Mouse (Mus musculus): ENCODE data around the gene Zranb1.
A peak's percentile ranks its signal among the peaks of the same experiment; 100 is the strongest.

Gene Zranb1

DNA sequence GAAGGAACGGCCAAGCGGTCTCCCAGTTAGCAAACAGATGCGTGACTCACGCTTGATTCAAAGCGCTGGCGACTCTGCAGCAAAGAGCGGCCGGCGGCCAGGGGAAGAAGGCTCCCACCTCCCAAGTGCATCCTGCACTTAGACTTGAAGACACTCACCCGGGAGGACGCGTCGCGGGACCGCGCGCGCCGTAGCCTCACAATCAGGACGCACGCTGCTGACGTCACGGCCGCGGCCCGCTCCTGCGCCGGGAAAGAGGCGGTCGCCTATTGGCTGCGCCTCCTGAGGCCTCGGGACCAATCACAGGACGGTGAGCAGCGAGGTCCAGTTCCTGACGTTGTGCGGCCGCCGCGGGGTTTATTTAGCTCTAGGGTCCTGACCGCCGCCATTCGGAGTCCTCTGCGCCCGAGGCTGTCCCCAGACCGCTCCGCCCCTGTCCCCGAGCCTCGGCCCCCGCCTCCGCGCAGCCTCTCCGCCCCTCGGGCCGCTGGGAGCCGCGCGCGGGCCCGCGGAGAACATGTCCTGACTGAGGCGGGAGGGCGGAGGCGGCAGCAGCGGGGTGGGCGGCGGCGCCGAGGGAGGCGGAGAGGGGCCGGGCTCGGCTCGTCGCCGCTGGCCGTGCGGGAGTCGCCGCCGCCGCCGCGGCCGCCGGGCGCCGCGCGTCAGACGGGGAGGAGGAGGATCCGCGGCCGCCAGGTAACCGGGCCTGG, at the start of gene Zranb1:
TSS of gene Zranb1 (plus strand) at position 293 of the 710 bp plus-strand sequence.
- peak; percentile 99 for DNase-seq (ENCODE audit: low read depth, low spot score)

DNA sequence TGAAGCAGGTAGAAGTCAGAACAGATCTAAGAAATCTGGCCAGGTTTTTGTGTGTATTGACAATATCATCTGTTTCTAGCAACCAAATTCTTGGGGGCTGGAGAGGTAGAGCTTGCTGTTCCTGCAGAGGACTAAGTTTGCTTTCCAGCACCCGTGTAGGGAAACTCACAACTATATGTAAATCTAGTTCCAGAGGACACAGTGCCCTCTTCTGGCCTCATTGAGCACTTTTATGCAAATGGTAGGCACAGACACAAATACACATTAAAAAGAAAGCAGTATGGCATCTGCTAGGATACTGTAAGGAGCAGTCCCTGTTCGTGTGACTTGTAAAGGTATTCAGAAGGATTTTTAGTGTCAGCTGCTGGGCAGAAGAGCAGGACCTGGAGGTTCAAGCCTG, 48.6 kb upstream of the Zranb1 start:
- no peak for DNase-seq (ENCODE audit: low read depth, low spot score)

DNA sequence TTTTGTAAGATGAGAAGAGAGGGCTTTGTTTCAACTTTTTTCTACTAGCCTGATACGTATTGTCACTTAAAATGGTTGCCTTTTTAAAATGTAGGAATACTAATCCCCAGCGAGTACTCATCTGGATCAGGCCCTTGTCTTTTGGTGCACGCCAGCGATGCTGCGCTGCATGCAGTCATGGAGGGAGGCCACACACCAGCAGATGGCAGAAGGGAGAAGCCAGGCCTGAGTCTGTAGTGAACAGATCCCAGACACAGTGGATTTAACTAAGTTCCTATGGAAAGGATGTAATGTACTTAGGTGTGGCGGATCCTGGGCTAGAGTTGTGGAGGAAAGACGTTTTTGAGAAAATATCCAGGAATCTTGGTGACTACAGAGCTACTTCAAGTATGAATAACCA, 46.9 kb upstream of the Zranb1 start:
- no peak for DNase-seq (ENCODE audit: low read depth, low spot score)

DNA sequence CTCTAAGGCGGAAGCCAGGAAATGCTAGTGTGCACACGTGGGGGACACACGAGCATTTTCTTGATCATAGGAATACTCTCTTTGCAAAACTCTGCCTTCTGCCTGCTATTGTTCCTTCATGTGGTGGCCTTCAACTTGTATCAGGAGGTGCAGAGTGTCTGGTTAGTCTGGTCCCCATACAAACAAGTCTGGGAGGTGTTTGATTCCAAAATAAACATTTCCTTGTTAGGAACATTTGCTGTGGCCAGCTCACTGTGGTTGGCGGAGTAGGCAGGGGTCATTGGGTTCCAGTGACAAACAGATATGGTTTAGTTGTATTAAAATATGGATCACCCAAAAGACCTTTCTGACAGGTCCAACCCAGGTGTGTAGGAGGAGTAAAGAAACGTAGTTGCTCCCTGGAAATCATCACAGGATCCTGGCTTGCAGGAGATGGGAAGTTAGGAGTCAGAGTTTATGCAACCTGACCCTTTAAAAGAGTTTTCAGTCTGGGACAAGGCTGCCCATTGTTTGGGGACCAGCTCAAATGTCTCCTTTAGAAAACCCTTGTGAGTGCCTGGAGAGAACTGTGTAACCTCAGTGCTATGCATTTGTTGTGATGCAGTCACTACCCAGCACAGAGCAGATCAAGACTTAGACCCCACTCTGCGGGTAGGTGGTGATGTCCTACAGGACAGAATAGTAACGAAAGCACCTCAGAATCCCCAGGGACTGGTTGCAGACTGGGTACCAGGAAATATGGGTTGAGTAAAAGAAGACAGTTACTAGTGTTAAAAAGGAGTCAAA, 43.7 kb upstream of the Zranb1 start:
- DNase-seq (ENCODE audit: low read depth, low spot score) = peak; percentile 9

DNA sequence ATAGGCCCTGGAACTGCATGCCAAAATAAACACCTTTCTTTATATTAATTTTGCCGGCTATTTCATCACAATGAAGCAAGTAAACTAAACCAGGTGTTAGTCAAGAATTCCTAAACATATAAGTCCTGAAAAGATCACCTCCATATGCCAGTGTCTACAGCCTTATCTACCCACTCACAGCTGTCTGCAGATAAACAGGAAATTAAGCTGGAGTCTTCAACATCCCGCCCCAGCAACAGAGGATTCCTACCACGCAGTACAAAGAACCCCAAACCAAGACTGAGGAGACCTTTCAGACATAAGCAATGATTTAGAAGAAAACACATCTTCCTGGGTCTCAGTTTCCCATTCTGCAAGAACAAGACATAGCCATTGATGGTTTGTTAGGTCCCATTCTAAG, 42.9 kb upstream of the Zranb1 start:
- DNase-seq (ENCODE audit: low read depth, low spot score) = no peak

DNA sequence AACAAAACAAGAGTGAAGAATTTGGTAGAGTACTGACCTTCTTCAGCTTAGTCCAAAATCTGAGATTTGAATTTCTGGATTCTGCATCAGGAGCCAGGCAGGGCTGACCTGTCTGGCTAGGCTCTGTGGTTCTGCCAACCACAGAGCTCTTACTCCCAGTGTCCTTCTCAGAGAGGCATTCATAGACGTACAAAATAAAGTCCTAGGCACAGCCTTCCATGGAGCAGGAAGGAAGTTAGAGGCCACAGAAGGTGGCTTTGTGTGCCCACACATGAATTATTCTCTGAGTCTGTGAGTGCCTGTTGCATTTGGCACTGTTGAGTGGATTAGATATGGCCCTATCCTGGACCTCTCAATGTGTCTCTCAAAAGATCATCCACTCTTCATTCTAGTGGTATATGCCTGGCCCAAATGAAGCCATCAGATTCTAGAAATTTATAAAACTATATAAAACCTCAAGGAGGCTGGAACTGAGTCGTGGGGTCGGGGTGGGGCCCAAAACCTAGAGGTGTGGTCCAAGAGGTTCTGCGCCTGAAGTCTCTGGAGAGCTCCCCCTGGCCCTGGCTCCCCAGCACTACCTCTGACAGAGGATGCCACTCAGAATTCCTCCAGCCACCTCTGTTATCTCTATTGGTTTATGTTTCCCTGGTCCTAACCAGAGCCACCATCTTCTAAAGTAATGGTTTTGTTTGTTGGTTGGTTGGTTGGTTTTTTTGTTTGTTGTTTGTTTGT, 42.3 kb upstream of the Zranb1 start:
- DNase-seq (ENCODE audit: low read depth, low spot score) = no peak

DNA sequence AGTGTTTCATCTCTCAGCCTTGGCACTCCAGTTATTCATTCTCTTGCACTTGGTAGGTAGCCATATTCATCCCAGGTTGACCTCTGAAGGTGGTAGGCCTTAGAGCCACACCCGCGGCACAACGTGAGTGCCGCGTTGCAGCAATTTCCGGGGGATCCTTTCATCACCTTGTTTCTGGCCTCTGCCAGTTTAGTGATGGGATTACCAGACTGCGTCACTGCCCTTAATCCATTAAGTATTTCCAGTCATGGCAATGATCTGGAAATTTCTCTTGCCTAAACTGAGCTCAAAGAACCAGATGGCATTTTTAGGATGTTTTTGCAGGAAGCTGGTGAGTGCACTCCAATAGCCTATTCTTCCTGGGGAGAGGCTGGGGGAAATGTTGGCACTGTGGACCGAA, 41.3 kb upstream of the Zranb1 start:
- DNase-seq (ENCODE audit: low read depth, low spot score) = no peak

DNA sequence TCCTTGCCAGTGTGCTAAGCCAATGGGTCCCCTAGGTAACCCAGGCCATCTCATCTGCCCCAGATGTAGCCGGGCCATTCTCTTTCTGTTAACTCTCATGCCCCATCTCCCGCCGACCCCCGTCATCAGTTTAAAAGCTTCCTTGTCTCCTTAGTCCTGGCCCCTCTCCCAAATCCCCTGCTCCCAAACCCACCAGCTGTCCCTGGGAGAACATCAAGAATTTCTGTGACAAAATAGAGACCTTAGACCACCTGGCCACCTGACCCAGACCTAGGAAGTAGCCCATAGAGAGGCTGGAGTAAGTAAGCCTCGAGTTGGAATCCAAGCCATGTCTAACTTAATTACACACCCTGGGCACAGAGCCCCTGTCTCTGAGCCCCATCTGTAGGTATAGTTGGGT, 40.7 kb upstream of the Zranb1 start:
- no peak for DNase-seq (ENCODE audit: low read depth, low spot score)

DNA sequence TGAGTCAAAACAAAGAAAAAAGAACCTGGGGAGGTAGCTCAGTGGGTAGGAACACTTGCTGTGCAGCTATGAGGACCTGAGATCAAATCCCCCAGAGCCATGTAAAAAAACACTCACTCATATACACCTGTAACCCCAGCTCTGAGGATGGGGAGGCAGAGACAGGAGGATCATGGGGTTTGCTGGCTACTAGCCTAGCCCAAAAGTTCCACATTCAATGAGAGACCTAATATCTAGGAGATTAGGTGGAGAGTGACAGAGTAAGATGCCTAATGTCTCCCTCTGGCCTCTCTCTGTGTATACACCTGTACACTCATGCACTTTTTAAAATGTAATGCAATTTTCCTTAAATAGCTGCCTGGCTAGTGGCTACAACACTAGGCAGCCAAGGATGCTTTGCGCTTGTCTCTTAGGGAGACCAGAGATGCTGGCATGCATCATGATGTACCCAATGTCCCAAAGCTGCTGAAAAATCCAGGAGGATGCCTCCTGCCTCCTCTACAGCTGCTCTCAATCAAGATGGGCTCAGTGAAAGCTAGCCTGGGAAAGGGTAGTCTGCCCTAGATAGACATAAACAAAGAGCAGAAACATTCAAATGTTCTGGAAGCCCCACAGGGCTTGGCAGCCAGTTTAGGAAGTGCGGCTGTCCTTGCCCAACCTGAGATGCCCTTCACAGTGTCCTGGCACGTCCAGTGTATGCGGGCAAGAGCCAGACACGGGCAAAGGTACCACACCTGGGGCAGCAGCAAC, 39.2 kb upstream of the Zranb1 start:
- no peak for DNase-seq (ENCODE audit: low read depth, low spot score)

DNA sequence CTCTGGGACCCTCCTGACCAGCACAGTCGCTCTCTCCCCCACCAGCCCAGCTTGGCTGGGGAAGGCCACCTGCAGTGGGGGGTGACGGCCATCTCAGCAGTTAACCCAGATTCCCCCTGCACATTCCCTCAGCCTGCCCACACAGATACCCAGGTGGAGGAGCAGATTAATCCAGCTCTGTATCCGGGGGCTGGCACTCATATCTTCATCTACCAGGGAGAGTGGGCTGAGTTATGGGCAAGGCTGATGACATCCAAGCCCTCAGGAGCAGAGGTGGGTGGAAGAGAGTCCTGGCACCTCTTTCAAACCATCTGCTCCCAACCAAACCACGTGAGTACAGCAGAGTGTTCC, 38.7 kb upstream of the Zranb1 start:
- no peak for DNase-seq (ENCODE audit: low read depth, low spot score)

DNA sequence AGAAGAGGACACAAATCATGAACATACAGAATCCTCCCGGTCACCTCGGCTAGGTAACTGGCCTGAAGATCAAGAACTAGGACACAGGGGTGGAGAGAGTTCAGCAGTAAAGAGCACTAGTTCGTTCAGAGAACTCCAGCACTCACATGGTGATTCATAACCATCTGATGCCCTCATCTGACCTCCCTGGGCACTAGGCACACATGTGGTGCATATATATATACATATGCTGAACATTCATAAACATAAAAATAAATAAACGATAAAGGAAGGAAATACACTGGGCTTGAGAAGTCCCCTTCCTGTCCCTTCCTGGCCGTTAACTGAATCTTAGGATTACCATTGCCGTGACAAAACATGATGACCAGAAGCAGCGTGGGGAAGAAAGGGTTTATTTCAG, 38.1 kb upstream of the Zranb1 start:
- no peak for DNase-seq (ENCODE audit: low read depth, low spot score)

DNA sequence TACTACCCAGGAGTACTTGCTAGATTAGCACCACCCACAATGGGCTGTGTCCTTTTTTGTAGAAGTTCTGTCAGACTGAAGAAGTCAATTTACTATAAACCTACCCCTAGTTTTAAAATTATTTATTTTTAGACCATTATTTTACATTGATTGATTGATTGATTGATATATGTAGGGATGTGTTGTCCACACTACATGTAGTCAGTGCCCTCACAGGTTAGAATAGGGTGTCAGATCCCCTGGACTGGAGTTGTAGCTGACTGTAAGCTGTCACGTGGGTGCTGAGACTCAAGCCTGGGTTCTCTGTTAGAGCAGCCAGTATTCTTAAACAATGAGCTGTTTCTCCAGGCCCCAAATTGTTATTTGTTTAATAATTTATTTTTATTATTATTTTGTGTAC, 37.6 kb upstream of the Zranb1 start:
- no peak for DNase-seq (ENCODE audit: low read depth, low spot score)

DNA sequence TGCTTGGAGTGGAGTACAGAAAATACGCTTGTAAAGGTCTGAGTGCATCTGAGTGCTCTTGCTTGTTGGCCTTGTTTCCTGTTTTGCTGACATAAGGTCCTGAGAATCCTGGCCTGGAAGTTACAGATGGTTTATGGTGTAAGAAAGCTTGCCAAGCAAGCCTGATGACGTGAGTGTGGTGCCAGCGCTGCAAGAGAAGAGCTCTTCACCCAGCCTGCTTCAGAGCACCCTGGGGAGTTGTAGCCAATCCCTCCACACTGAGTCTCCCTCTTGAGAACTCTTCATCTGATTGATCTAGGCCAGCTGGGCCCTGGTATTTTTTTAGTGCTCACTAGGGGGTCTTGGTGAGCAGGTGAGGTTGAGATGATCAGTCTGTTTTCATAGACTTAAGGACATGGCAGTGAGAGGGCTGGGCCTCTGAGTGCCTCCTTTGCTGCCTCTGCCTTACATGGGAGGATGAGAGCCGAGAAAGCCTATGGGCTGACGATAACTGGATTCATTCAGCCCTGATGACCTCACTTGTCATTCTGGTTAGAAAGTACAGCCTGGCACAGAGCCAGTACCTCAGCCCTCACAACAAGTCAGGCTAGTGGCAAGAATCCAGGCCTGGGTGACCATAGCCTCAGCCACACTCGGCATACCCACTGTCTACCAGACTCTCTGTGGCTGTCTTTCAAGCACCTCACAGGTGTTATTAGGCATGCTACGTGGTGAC, 35.9 kb upstream of the Zranb1 start:
- DNase-seq (ENCODE audit: low read depth, low spot score) = no peak

DNA sequence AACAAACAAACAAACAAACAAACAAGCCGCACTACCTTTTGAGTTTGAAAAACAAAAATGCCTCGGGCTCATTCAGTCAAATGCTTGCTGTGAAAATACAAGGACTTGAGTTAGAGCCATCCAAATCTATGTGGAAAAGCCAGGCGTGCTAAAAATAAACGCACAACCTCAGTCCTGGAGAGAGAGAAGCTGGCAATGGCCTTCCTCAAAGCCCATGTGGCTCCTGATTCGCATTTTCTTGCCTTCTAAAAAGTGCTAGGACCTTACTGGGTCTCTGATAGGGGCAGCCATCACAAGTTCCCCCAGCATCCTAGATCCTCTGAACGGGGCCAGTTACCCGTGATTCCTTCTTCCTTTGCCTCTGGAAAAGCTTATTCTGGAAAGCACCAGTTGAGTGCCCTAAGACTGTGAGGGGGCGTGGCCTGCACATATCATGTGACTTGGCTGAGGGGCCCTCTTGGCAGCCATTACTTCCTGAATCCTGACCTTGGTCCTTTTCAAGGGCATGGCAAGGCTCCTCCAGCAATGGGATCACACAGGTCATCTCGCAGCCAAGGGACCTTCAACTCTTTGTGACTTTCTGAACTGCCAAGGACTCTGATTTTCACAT, 34.6 kb upstream of the Zranb1 start:
- no peak for DNase-seq (ENCODE audit: low read depth, low spot score)

DNA sequence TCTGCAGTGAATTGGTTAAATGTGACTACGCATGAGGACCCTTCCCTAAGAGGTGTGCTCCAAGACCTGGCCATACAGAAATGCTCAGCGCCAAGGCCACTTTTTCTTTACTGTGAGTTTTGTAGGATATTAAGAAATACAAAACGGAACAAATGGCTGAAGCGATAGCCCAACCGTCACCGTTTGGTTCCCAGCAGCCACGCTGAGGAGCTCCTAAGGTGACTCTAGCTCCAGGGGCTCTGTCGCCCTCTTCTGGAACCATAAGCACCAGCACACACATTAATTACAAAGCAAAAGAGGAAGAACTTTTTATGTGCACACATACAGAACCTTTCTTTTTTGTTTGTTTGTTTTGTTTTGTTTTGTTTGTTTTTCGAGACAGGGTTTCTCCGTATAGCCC, 33.7 kb upstream of the Zranb1 start:
- DNase-seq (ENCODE audit: low read depth, low spot score) = no peak

DNA sequence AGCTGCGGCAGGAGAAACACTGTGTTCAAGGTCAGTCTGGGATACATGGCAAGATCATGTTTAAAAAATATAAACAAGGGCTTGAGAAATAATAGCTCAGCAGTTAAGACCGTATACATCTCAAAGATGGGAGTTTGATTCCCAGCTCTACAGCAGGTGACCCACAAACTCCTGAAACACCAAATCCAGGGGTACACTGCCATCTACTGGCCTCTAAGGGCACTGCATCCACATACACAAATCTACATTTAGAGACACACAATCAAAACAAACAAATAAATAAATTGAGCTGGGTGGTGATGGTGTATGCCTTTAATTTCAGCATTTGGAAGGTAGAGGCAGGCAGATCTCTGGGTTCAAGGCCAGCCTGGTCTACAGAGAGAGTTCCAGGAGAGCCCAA, 32.7 kb upstream of the Zranb1 start:
- DNase-seq (ENCODE audit: low read depth, low spot score) = peak; percentile 17

DNA sequence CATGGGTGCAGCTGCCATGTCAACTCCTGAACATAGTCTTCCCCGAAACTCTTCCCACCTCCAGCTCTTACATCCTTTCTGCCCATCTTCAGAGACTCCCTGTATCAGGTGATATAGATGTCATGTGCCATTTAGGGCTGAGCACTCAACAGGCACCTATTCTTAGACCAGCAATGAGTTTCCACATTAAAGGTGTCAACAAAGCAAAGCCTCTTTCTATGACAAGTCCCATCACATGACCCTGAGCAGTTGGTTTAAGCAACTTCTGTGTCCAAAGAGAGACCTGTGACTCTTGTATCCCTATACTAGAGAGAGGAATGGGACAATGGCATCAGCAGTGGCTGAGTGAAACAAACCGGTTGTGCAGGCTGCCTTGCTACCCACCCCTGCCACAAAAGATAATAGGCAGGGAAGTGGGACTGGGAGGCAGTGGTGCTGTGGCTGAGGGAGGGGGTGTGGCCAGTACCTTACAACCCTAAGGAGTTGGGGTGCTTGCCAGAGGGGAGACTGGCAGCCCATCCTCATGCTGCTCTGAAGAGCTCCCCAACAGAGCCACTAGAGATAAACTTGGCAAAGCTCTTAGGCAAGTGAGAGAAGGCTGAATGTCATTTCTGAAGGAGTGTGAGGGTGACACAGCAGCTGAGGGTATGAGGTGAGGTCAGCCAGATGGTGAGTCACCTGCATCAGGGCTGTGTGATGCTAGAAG, 30.0 kb upstream of the Zranb1 start:
- DNase-seq (ENCODE audit: low read depth, low spot score) = no peak

DNA sequence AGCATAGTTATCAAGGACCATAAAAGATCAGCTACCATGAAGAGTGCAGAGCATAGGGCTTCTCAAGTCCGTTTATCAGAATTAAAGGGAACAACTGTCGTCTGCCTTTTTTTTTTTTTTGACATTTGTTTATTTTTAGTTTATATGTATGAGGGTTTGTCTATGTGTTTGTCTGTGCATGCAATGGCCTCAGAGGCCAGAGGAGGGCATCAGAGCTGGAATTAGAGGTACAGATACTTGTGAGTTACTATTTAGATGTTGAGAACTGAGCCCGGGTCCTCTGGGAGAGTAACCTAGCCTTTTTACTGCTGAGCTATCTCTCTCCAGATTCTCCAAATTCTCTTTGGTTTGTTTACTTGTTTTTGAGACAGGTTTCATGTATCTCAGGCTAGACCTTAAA, 27.1 kb upstream of the Zranb1 start:
- no peak for DNase-seq (ENCODE audit: low read depth, low spot score)

DNA sequence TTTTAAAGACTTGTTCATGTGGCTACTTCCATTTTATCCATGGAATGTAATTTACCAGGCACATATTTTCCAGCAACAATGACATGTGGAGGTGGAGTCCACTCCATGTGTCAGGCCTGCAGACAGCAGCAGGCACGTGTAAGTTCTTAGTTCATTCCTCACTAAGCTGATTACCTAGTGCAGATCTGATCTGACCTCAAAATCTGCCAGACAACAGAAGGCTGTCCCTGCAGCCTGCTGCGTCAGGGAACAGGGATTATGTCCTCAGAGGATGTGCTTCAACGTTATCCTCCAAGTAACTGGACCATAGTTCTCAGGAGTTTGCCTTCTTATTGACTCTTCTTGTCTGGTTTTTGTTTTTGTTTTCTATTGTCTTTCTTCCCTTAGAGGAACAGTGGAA, 9.0 kb upstream of the Zranb1 start:
- DNase-seq (ENCODE audit: low read depth, low spot score) = no peak

DNA sequence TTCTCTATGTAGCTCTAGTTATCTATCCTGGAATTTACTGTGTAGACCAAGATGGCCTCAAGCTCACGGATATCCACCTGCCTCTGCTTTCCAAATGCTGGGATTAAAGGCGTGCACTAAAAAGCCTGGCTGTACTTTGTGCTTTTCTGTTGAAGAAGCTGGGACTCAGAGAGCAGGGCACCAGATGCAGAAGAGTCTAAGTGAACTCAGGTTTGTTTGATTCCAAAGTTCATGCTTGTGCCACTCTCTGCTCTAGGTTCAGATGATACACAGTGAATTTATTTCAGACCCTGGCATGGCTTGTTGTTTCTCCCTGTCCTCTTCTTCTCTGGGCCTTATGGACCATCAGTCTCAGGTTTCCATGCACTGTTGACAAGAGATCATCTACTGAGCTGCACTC, 5.7 kb upstream of the Zranb1 start:
- no peak for DNase-seq (ENCODE audit: low read depth, low spot score)
